Mouse (Mus musculus) liver, embryonic 14.5 days (tissue): ENCODE measurements around the gene Trh.

Experiments
- CTCF ChIP-seq: IDR thresholded peaks from 2 replicates; pipeline ENCODE4 v1.5.1; 2016; ENCODE audit warnings: antibody characterized with exemption, low read depth, control low read depth
- EP300 ChIP-seq: IDR thresholded peaks from 2 replicates; pipeline ENCODE4 v1.6.1; 2016; ENCODE audit warnings: antibody characterized with exemption, low read depth

DNA sequence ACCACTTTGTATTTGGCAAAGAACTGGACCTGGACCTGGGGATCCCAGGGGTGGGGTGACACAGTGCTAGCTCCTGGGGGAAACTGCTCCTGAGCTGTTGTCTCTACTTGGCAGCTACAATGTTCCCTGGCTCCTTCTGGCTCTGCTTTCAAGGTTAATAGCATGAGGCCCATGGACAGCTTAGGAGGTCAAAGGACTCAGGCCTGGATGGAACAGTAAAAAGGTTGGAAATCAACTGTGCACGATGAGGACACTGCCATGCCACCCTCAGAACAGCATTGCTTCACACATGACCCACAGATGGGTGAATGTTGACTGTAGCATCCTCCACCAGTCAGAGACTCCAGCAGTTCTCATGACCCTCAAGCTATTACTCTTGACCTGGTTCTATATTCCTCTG, 13.1 kb downstream of the Trh start:
- TF ChIP-seq CTCF = no peak
- TF ChIP-seq EP300 = no peak
